Mouse (Mus musculus): ENCODE data around the gene Dmc1. TPM values are rescaled to one million over a fixed set of nuclear protein-coding genes. Genes with fewer than 3 reads are reported as not detected.
A peak's percentile ranks its signal among the peaks of the same experiment; 100 is the strongest.

The Dmc1 gene
- polyA plus RNA-seq, 1 experiment = 4.0 TPM

GRCm38 (mm10) chr15:79615501-79615900 is 10.6 kb upstream of the Dmc1 start:
- TF ChIP-seq POLR2A (IDR thresholded peaks at IDR 0.05; ENCODE audit: borderline replicate concordance, extremely low read depth, insufficient read depth, insufficient read length, poor library complexity, severe bottlenecking) = no peak
- TF ChIP-seq CTCF (IDR thresholded peaks at IDR 0.05; ENCODE audit: borderline replicate concordance, extremely low read depth, insufficient read depth, insufficient read length) = no peak

GRCm38 (mm10) chr15:79609226-79609625 is 4.3 kb upstream of the Dmc1 start:
- TF ChIP-seq CTCF (IDR thresholded peaks at IDR 0.05; ENCODE audit: borderline replicate concordance, extremely low read depth, insufficient read depth, insufficient read length) = no peak
- TF ChIP-seq POLR2A (IDR thresholded peaks at IDR 0.05; ENCODE audit: borderline replicate concordance, extremely low read depth, insufficient read depth, insufficient read length, poor library complexity, severe bottlenecking) = no peak
- no peak for DNase-seq (ENCODE audit: low read depth)

More at GRCm38 (mm10) chr15:79615501-79615900, 10.6 kb upstream of the Dmc1 start:
- DNase-seq (ENCODE audit: low read depth) = no peak

DNA sequence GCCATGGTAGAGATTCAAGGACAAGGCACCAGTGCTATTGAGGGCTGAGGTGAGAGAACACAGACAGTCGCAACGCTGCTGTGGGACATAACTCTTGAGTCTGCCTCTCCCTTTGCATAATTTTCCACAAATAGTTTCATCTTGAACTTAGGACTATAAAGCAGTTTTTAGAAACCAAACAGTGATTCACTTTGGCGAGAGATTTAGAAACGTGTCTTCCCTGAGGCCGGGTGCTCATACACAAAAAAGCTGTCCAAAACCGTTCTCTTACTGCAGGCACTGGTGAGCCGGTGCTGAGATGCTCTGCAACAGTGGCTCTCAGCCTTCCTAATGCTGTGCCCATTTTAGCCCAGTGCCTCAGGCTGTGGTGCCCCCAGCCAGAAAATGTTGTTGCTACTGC is 3.3 kb upstream of the Dmc1 start:
- no peak for TF ChIP-seq CTCF (IDR thresholded peaks at IDR 0.05; ENCODE audit: borderline replicate concordance, extremely low read depth, insufficient read depth, insufficient read length)
- TF ChIP-seq POLR2A (IDR thresholded peaks at IDR 0.05; ENCODE audit: borderline replicate concordance, extremely low read depth, insufficient read depth, insufficient read length, poor library complexity, severe bottlenecking) = no peak
- DNase-seq (ENCODE audit: low read depth) = no peak

DNA sequence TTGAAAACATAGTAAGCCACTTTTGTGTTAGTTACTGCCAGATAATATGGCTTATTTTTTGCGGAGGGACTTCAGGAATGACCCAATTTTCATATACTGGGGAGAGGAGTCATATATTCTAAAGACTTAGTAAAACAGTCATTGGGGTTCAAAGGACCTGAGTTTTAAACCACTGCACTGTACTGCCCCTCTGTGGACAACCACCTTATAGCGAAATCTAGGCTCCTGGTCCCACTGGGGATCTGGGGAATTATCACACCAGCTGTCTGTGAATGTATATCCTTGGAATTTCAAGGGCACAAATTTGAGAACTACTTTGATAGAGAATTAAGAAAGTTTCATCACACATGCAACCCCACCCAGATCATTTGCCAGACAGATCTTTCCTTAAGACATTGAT is 2.8 kb upstream of the Dmc1 start:
- TF ChIP-seq CTCF (IDR thresholded peaks at IDR 0.05; ENCODE audit: borderline replicate concordance, extremely low read depth, insufficient read depth, insufficient read length) (peak; percentile 46; the same call in 1 of the 2 replicates), POLR2A (IDR thresholded peaks at IDR 0.05; ENCODE audit: borderline replicate concordance, extremely low read depth, insufficient read depth, insufficient read length, poor library complexity, severe bottlenecking) (no peak)
- peak; percentile 25 for DNase-seq (ENCODE audit: low read depth)

- no peak for DNase-seq (ENCODE audit: low read depth)
- TF ChIP-seq POLR2A (IDR thresholded peaks at IDR 0.05; ENCODE audit: borderline replicate concordance, extremely low read depth, insufficient read depth, insufficient read length, poor library complexity, severe bottlenecking) (no peak), CTCF (IDR thresholded peaks at IDR 0.05; ENCODE audit: borderline replicate concordance, extremely low read depth, insufficient read depth, insufficient read length) (no peak)
Measured at GRCm38 (mm10) chr15:79606161-79606560, 1.3 kb upstream of the Dmc1 start.

GRCm38 (mm10) chr15:79600176-79600575 is 4.7 kb downstream of the Dmc1 start:
- DNase-seq (ENCODE audit: low read depth) = no peak
- TF ChIP-seq POLR2A (IDR thresholded peaks at IDR 0.05; ENCODE audit: borderline replicate concordance, extremely low read depth, insufficient read depth, insufficient read length, poor library complexity, severe bottlenecking) = no peak
- TF ChIP-seq CTCF (IDR thresholded peaks at IDR 0.05; ENCODE audit: borderline replicate concordance, extremely low read depth, insufficient read depth, insufficient read length) = no peak

DNA sequence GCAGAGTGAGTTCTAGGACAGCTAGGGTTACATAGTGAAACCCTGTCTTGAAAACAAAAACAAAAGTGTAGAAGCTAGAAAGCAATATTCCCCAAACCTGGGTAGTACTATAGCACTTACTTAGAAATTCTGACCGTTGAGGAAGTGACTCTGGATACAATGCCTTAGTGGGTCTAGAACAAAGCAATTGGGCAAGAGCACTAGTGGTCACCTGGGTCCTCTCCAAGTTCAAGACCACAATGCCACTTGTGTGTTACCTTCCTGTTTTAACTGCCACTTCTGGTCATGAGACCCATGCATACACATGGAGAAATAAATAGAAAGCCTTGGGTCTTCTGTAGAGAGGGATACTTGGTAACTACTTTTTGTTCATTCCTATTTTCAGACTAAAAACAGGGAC is 6.2 kb downstream of the Dmc1 start:
- TF ChIP-seq POLR2A (IDR thresholded peaks at IDR 0.05; ENCODE audit: borderline replicate concordance, extremely low read depth, insufficient read depth, insufficient read length, poor library complexity, severe bottlenecking) (no peak), CTCF (IDR thresholded peaks at IDR 0.05; ENCODE audit: borderline replicate concordance, extremely low read depth, insufficient read depth, insufficient read length) (no peak)
- DNase-seq (ENCODE audit: low read depth) = no peak

GRCm38 (mm10) chr15:79581581-79581980 is 23.3 kb downstream of the Dmc1 start:
- TF ChIP-seq CTCF (IDR thresholded peaks at IDR 0.05; ENCODE audit: borderline replicate concordance, extremely low read depth, insufficient read depth, insufficient read length) (no peak), POLR2A (IDR thresholded peaks at IDR 0.05; ENCODE audit: borderline replicate concordance, extremely low read depth, insufficient read depth, insufficient read length, poor library complexity, severe bottlenecking) (no peak)
- DNase-seq (ENCODE audit: low read depth) = no peak

- TF ChIP-seq CTCF (IDR thresholded peaks at IDR 0.05; ENCODE audit: borderline replicate concordance, extremely low read depth, insufficient read depth, insufficient read length) (no peak), POLR2A (IDR thresholded peaks at IDR 0.05; ENCODE audit: borderline replicate concordance, extremely low read depth, insufficient read depth, insufficient read length, poor library complexity, severe bottlenecking) (no peak)
- peak; percentile 5 for DNase-seq (ENCODE audit: low read depth)
Measured at GRCm38 (mm10) chr15:79577671-79578426, 27.1 kb downstream of the Dmc1 start.

- TF ChIP-seq CTCF (IDR thresholded peaks at IDR 0.05; ENCODE audit: borderline replicate concordance, extremely low read depth, insufficient read depth, insufficient read length) (no peak), POLR2A (IDR thresholded peaks at IDR 0.05; ENCODE audit: borderline replicate concordance, extremely low read depth, insufficient read depth, insufficient read length, poor library complexity, severe bottlenecking) (no peak)
- no peak for DNase-seq (ENCODE audit: low read depth)
Measured at GRCm38 (mm10) chr15:79576947-79577346, 28.0 kb downstream of the Dmc1 start.

GRCm38 (mm10) chr15:79575543-79576222 is 29.2 kb downstream of the Dmc1 start:
- no peak for DNase-seq (ENCODE audit: low read depth)
- TF ChIP-seq POLR2A (IDR thresholded peaks at IDR 0.05; ENCODE audit: borderline replicate concordance, extremely low read depth, insufficient read depth, insufficient read length, poor library complexity, severe bottlenecking) (no peak), CTCF (IDR thresholded peaks at IDR 0.05; ENCODE audit: borderline replicate concordance, extremely low read depth, insufficient read depth, insufficient read length) (no peak)

Data from brain, embryonic 14.5 days (tissue).